Mouse (Mus musculus): ENCODE measurements around the gene Psma1. TPM values are rescaled to one million over a fixed set of nuclear protein-coding genes. Genes with fewer than 3 reads are reported as not detected.

Gene Psma1
- total RNA-seq (2023) = 93.7 to 108 TPM (median 104 TPM) in 4 replicates

GRCm38 (mm10) chr7:114276005-114276752 lies at the start of gene Psma1:
Psma1 (minus strand) TSS chr7:114276118.

GRCm38 (mm10) chr7:114253885-114254833 lies 21.8 kb downstream of the Psma1 start, which contains the start of gene Copb1:
Copb1 (minus strand) TSS chr7:114254711.

Other genes with a start within 250 kb of the Psma1 start
- gene Rras2, start 158.3 kb downstream of the Psma1 start, total RNA-seq (2023) = 64.4 to 65.2 TPM (median 64.7 TPM) in 4 replicates
- gene Copb1, start 21.4 kb downstream of the Psma1 start, total RNA-seq (2023) = 80.5 to 94.7 TPM (median 90.6 TPM) in 4 replicates
- gene Pde3b, start 139.2 kb upstream of the Psma1 start, total RNA-seq (2023) = 29.5 to 36.6 TPM (median 32.8 TPM) in 4 replicates